Mouse (Mus musculus): ENCODE data around the gene Fhl3. TPM values are rescaled to one million over a fixed set of nuclear protein-coding genes. Genes with fewer than 3 reads are reported as not detected.
A peak's percentile ranks its signal among the peaks of the same experiment; 100 is the strongest.
"Not testable (repeated sequence)": the region's sequence is repeated elsewhere in the genome, so short reads cannot be mapped to it uniquely, and the experiment has no call there.

The Fhl3 gene
- polyA plus RNA-seq, 1 experiment from 2014 or later, result 19.5 TPM

DNA sequence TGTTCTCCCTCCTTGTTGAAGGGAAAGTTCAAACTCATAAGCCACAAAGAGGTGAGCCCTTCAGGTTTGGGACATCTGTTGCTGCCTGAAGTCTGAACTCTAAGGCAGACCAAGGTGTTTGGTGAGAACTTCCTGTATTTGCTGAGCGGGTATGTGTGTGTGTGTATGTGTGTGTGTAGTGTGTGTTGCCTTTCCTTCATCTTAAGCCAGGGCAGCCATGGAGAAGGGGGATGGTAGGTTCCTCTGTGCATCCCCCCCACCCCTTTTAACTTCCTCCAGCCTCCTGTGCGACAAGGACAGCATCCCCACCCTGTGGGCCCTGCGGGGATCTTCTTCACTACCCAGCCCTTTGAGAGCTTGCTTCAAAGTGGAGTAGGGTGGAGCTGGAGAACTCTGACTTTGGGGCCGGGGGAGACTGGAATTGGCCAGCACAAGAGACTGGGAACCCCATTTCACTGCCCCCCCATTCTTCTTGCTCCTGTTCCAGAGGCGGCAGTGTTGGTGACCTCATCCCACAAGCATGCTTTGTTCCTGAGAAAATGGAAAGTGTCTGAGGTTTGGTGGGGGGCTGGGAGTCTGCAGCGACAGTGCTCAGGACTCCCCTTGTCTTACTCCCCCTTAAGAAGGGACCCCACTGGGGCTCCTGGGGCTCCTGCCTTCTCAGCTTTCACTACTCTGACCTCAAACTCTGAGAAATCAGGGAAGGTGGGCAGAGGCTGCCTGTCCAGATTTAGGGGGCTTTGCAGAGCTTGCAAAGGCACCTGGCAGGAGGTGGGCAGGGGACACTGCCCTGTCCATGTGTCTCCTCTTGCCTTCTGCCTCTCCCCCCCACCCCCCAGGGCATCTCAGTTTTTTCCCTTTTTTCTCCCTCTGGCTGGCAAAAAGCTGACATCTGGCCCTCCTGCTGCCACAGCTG, 3.6 kb downstream of the Fhl3 start:
- peak overlapping the region; percentile 24 for H3K4me3 ChIP-seq
- WGBS, result 0% methylated on average over 6 of the region's 6 CpGs
- no peaks in the 10 kb centered on the region for H3K27me3 ChIP-seq
- peak overlapping the region; percentile 94 for H3K27ac ChIP-seq
- ATAC-seq (ENCODE audit: insufficient number of reproducible peaks, insufficient read depth, low FRiP score, low TSS enrichment, low read depth), result no peak
- H3K4me1 ChIP-seq, result peaks cover 72% of the 10 kb centered on the region
- H3K9ac ChIP-seq, result peak overlapping the region; percentile 61
- H3K4me2 ChIP-seq, result peak overlapping the region; percentile 75
- H3K9me3 ChIP-seq, result no peaks in the 10 kb centered on the region
- H3K36me3 ChIP-seq, result peaks cover 24% of the 10 kb centered on the region

- H3K4me2 ChIP-seq, result peak overlapping the region; percentile 75
- peak overlapping the region; percentile 24 for H3K4me3 ChIP-seq
- peak overlapping the region; percentile 61 for H3K9ac ChIP-seq
- H3K9me3 ChIP-seq, result no peaks in the 10 kb centered on the region
- H3K27ac ChIP-seq, result peak overlapping the region; percentile 94
- 12% methylated on average over 11 of the region's 11 CpGs for WGBS
- H3K27me3 ChIP-seq, result no peaks in the 10 kb centered on the region
- peaks cover 24% of the 10 kb centered on the region for H3K36me3 ChIP-seq
- H3K4me1 ChIP-seq, result peaks cover 74% of the 10 kb centered on the region
- ATAC-seq (ENCODE audit: insufficient number of reproducible peaks, insufficient read depth, low FRiP score, low TSS enrichment, low read depth), result no peak
These were observed 4.4 kb downstream of the Fhl3 start for GRCm38 (mm10) chr4:124704797-124705474.

GRCm38 (mm10) chr4:124705661-124706269, 5.3 kb downstream of the Fhl3 start:
- Histone ChIP-seq H3K27me3 (no peaks in the 10 kb centered on the region), H3K36me3 (peaks cover 24% of the 10 kb centered on the region), H3K4me2 (no peak overlapping the region), H3K27ac (peak overlapping the region; percentile 94), H3K4me3 (no peak overlapping the region), H3K9ac (no peak overlapping the region), H3K9me3 (no peaks in the 10 kb centered on the region), H3K4me1 (peaks cover 81% of the 10 kb centered on the region)
- no peak for ATAC-seq (ENCODE audit: insufficient number of reproducible peaks, insufficient read depth, low FRiP score, low TSS enrichment, low read depth)
- WGBS, result 76% methylated on average over 23 of the region's 23 CpGs

DNA sequence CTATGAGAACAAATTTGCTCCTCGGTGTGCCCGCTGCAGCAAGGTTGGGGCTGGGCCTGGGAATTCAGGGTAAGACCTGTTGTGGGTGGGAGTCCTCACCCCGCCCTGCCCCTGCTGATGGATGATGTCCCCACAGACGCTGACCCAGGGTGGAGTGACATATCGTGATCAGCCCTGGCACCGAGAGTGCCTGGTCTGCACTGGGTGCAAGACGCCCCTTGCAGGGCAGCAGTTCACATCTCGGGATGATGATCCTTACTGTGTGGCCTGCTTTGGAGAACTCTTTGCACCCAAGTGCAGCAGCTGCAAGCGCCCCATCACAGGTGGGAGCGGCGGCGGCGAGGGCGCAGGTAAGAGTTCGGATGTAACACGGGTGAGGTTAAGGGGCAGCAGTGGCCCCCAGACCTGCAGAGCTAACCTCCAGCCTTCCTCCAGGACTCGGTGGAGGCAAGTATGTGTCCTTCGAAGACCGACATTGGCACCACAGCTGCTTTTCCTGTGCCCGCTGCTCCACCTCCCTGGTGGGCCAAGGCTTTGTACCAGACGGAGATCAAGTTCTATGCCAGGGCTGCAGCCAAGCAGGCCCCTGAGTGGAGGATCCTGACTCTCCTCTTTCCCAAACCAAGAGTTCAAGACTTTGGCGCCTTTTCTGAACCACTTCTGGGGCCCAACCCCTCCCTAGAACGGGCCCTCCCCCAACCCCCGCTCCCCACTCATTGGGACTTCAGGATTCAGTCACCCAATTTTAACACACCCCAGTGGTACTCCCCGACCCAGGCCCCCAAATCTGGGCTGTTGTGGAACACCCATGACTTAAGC, 7.1 kb downstream of the Fhl3 start:
- ATAC-seq (ENCODE audit: insufficient number of reproducible peaks, insufficient read depth, low FRiP score, low TSS enrichment, low read depth); H3K9ac ChIP-seq; H3K4me2 ChIP-seq; H3K4me3 ChIP-seq; H3K27me3 ChIP-seq; H3K9me3 ChIP-seq: not testable (repeated sequence)
- Histone ChIP-seq H3K36me3 (peaks cover 24% of the 10 kb centered on the region), H3K4me1 (peaks cover 77% of the 10 kb centered on the region), H3K27ac (peak overlapping the region; percentile 97)
- 85% methylated on average over 25 of the region's 25 CpGs for WGBS

GRCm38 (mm10) chr4:124708200-124708517, 7.7 kb downstream of the Fhl3 start:
- WGBS, result 8% methylated on average over 1 of the region's 1 CpGs
- ATAC-seq (ENCODE audit: insufficient number of reproducible peaks, insufficient read depth, low FRiP score, low TSS enrichment, low read depth); H3K27me3 ChIP-seq; H3K9ac ChIP-seq; H3K9me3 ChIP-seq: not testable (repeated sequence)
- Histone ChIP-seq H3K27ac (peak overlapping the region; percentile 97), H3K4me3 (peak overlapping the region; percentile 33), H3K36me3 (peaks cover 24% of the 10 kb centered on the region), H3K4me1 (peaks cover 74% of the 10 kb centered on the region), H3K4me2 (peak overlapping the region; percentile 62)

- H3K36me3 ChIP-seq, result peaks cover 24% of the 10 kb centered on the region
- peaks cover 67% of the 10 kb centered on the region for H3K4me1 ChIP-seq
- no peaks in the 10 kb centered on the region for H3K9me3 ChIP-seq
- peak overlapping the region; percentile 33 for H3K4me3 ChIP-seq
- peak; percentile 88 for ATAC-seq (ENCODE audit: insufficient number of reproducible peaks, insufficient read depth, low FRiP score, low TSS enrichment, low read depth)
- H3K9ac ChIP-seq, result peak overlapping the region; percentile 58
- under 1% methylated on average over 41 of the region's 41 CpGs for WGBS
- H3K27me3 ChIP-seq, result no peaks in the 10 kb centered on the region
- peak overlapping the region; percentile 97 for H3K27ac ChIP-seq
- peak overlapping the region; percentile 62 for H3K4me2 ChIP-seq
These were observed 8.3 kb downstream of the Fhl3 start for GRCm38 (mm10) chr4:124708518-124709477.

- WGBS, result 4% methylated on average over 18 of the region's 18 CpGs
- peak overlapping the region; percentile 97 for H3K27ac ChIP-seq
- H3K4me1 ChIP-seq, result peaks cover 59% of the 10 kb centered on the region
- H3K4me2 ChIP-seq, result peak overlapping the region; percentile 62
- peak overlapping the region; percentile 29 for H3K4me3 ChIP-seq
- no peaks in the 10 kb centered on the region for H3K27me3 ChIP-seq
- peak overlapping the region; percentile 58; the same call in 1 of the 2 replicates for H3K9ac ChIP-seq
- no peak for ATAC-seq (ENCODE audit: insufficient number of reproducible peaks, insufficient read depth, low FRiP score, low TSS enrichment, low read depth)
- no peaks in the 10 kb centered on the region for H3K9me3 ChIP-seq
- peaks cover 24% of the 10 kb centered on the region for H3K36me3 ChIP-seq
These were observed 9.5 kb downstream of the Fhl3 start for GRCm38 (mm10) chr4:124709961-124710446.

- Histone ChIP-seq H3K4me3 (no peak overlapping the region), H3K4me2 (peak overlapping the region; percentile 62; the same call in 1 of the 2 replicates), H3K4me1 (peaks cover 56% of the 10 kb centered on the region), H3K9me3 (no peaks in the 10 kb centered on the region), H3K9ac (no peak overlapping the region), H3K27me3 (no peaks in the 10 kb centered on the region), H3K27ac (peak overlapping the region; percentile 97), H3K36me3 (peaks cover 23% of the 10 kb centered on the region)
- 6% methylated on average over 5 of the region's 5 CpGs for WGBS
- ATAC-seq (ENCODE audit: insufficient number of reproducible peaks, insufficient read depth, low FRiP score, low TSS enrichment, low read depth), result no peak
These were observed 10.3 kb downstream of the Fhl3 start for GRCm38 (mm10) chr4:124710776-124711291.

DNA sequence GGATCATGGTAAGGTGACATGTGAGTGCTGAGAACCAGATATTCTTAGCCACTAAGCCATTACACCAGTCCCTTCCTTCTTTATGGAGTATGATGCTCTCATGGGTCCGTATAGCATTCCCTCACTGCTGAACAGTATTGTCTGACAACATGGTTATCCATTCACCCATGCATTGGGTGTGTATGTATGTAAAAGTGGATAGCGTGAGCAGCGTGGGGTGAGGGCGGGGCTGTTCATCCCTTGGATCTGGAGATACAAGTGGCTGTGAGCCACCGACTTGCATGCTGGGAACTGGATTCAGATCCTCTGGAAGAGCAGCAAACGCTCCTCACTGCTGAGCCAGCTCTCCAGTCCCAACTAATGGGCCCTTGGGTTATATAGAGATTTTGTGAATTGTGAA, 12.1 kb downstream of the Fhl3 start:
- 89% methylated on average over 6 of the region's 6 CpGs for WGBS
- H3K27ac ChIP-seq, result no peak overlapping the region
- no peak for ATAC-seq (ENCODE audit: insufficient number of reproducible peaks, insufficient read depth, low FRiP score, low TSS enrichment, low read depth)
- H3K4me1 ChIP-seq, result peaks cover 48% of the 10 kb centered on the region
- peaks cover 21% of the 10 kb centered on the region for H3K36me3 ChIP-seq
- no peaks in the 10 kb centered on the region for H3K27me3 ChIP-seq
- no peak overlapping the region for H3K4me2 ChIP-seq
- H3K4me3 ChIP-seq, result no peak overlapping the region
- no peak overlapping the region for H3K9ac ChIP-seq
- H3K9me3 ChIP-seq, result no peaks in the 10 kb centered on the region

- H3K27ac ChIP-seq; H3K4me2 ChIP-seq; H3K9ac ChIP-seq; H3K27me3 ChIP-seq; H3K9me3 ChIP-seq; H3K4me3 ChIP-seq; ATAC-seq (ENCODE audit: insufficient number of reproducible peaks, insufficient read depth, low FRiP score, low TSS enrichment, low read depth): not testable (repeated sequence)
- H3K36me3 ChIP-seq, result peaks cover 29% of the 10 kb centered on the region
- peaks cover 38% of the 10 kb centered on the region for H3K4me1 ChIP-seq
- WGBS, result 67% methylated on average over 5 of the region's 5 CpGs
These were observed 13.3 kb downstream of the Fhl3 start for GRCm38 (mm10) chr4:124713850-124714249.

Measured in embryonic facial prominence, embryonic 13.5 days (tissue).